Mouse (Mus musculus): ENCODE data around the gene Daglb. TPM values are rescaled to one million over a fixed set of nuclear protein-coding genes. Genes with fewer than 3 reads are reported as not detected.
A peak's percentile ranks its signal among the peaks of the same experiment; 100 is the strongest.

Gene Daglb
- total and polyA plus RNA-seq, 2 experiments from 2014 or later: 21.3 to 24.6 TPM

GRCm38 (mm10) chr5:143501140-143501539 lies 36.8 kb downstream of the Daglb start:
- Histone ChIP-seq H3K27ac (ENCODE audit: low read depth, low read length) (no peak overlapping the region), H3K9me3 (ENCODE audit: low read length) (no peaks in the 10 kb centered on the region), H3K27me3 (ENCODE audit: insufficient read depth, low read length) (no peaks in the 10 kb centered on the region), H3K36me3 (ENCODE audit: insufficient read depth, low read length) (peaks cover 32% of the 10 kb centered on the region), H3K9ac (replicated peaks; ENCODE audit: low read length, poor library complexity, severe bottlenecking) (no peak overlapping the region), H3K4me2 (ENCODE audit: low read depth, low read length, poor library complexity, severe bottlenecking) (no peak overlapping the region), H3K4me3 (ENCODE audit: low read depth, low read length) (no peak overlapping the region), H3K4me1 (ENCODE audit: insufficient read depth, low read length) (no peaks in the 10 kb centered on the region)
- peak; percentile 31 for DNase-seq (ENCODE audit: low spot score)
- no peak for TF ChIP-seq CTCF (IDR thresholded peaks at IDR 0.05)
- peak; percentile 15; the same call in 1 of the 2 replicates for ATAC-seq (ENCODE audit: low FRiP score)
- 91% methylated on average over 8 of the region's 8 CpGs for WGBS

- H3K36me3 ChIP-seq (ENCODE audit: insufficient read depth, low read length): peaks cover 32% of the 10 kb centered on the region
- no peak overlapping the region for H3K4me2 ChIP-seq (ENCODE audit: low read depth, low read length, poor library complexity, severe bottlenecking)
- no peak for TF ChIP-seq CTCF (IDR thresholded peaks at IDR 0.05)
- H3K4me3 ChIP-seq (ENCODE audit: low read depth, low read length): no peak overlapping the region
- peak; percentile 58 for DNase-seq (ENCODE audit: low spot score)
- H3K27ac ChIP-seq (ENCODE audit: low read depth, low read length): no peak overlapping the region
- H3K9ac ChIP-seq (replicated peaks; ENCODE audit: low read length, poor library complexity, severe bottlenecking): no peak overlapping the region
- 77% methylated on average over 2 of the region's 2 CpGs for WGBS
- H3K4me1 ChIP-seq (ENCODE audit: insufficient read depth, low read length): no peaks in the 10 kb centered on the region
- no peaks in the 10 kb centered on the region for H3K27me3 ChIP-seq (ENCODE audit: insufficient read depth, low read length)
- H3K9me3 ChIP-seq (ENCODE audit: low read length): no peaks in the 10 kb centered on the region
- ATAC-seq (ENCODE audit: low FRiP score): peak; percentile 59
Observed at GRCm38 (mm10) chr5:143501649-143502048, 37.3 kb downstream of the Daglb start.

- H3K4me2 ChIP-seq (ENCODE audit: low read depth, low read length, poor library complexity, severe bottlenecking): no peak overlapping the region
- H3K9me3 ChIP-seq (ENCODE audit: low read length): no peaks in the 10 kb centered on the region
- DNase-seq (ENCODE audit: low spot score) (no peak), ATAC-seq (ENCODE audit: low FRiP score) (no peak)
- H3K4me1 ChIP-seq (ENCODE audit: insufficient read depth, low read length): no peaks in the 10 kb centered on the region
- WGBS: 94% methylated on average over 19 of the region's 19 CpGs
- no peak for TF ChIP-seq CTCF (IDR thresholded peaks at IDR 0.05)
- H3K27ac ChIP-seq (ENCODE audit: low read depth, low read length): no peak overlapping the region
- H3K27me3 ChIP-seq (ENCODE audit: insufficient read depth, low read length): no peaks in the 10 kb centered on the region
- no peak overlapping the region for H3K4me3 ChIP-seq (ENCODE audit: low read depth, low read length)
- peaks cover 35% of the 10 kb centered on the region for H3K36me3 ChIP-seq (ENCODE audit: insufficient read depth, low read length)
- no peak overlapping the region for H3K9ac ChIP-seq (replicated peaks; ENCODE audit: low read length, poor library complexity, severe bottlenecking)
Observed at GRCm38 (mm10) chr5:143502899-143503557, 38.6 kb downstream of the Daglb start.

GRCm38 (mm10) chr5:143503740-143504139 lies 39.4 kb downstream of the Daglb start:
- 95% methylated on average over 6 of the region's 6 CpGs for WGBS
- peaks cover 35% of the 10 kb centered on the region for H3K36me3 ChIP-seq (ENCODE audit: insufficient read depth, low read length)
- H3K4me2 ChIP-seq (ENCODE audit: low read depth, low read length, poor library complexity, severe bottlenecking): no peak overlapping the region
- H3K27me3 ChIP-seq (ENCODE audit: insufficient read depth, low read length): no peaks in the 10 kb centered on the region
- DNase-seq (ENCODE audit: low spot score): no peak
- H3K27ac ChIP-seq (ENCODE audit: low read depth, low read length): no peak overlapping the region
- no peak overlapping the region for H3K4me3 ChIP-seq (ENCODE audit: low read depth, low read length)
- no peak for ATAC-seq (ENCODE audit: low FRiP score)
- no peaks in the 10 kb centered on the region for H3K4me1 ChIP-seq (ENCODE audit: insufficient read depth, low read length)
- H3K9ac ChIP-seq (replicated peaks; ENCODE audit: low read length, poor library complexity, severe bottlenecking): no peak overlapping the region
- no peaks in the 10 kb centered on the region for H3K9me3 ChIP-seq (ENCODE audit: low read length)
- no peak for TF ChIP-seq CTCF (IDR thresholded peaks at IDR 0.05)

GRCm38 (mm10) chr5:143504453-143504852 lies 40.1 kb downstream of the Daglb start:
- H3K4me2 ChIP-seq (ENCODE audit: low read depth, low read length, poor library complexity, severe bottlenecking): no peak overlapping the region
- H3K4me1 ChIP-seq (ENCODE audit: insufficient read depth, low read length): no peaks in the 10 kb centered on the region
- H3K9me3 ChIP-seq (ENCODE audit: low read length): no peaks in the 10 kb centered on the region
- no peak for ATAC-seq (ENCODE audit: low FRiP score)
- peaks cover 34% of the 10 kb centered on the region for H3K36me3 ChIP-seq (ENCODE audit: insufficient read depth, low read length)
- no peak overlapping the region for H3K27ac ChIP-seq (ENCODE audit: low read depth, low read length)
- TF ChIP-seq CTCF (IDR thresholded peaks at IDR 0.05): peak; percentile 63
- DNase-seq (ENCODE audit: low spot score): no peak
- H3K27me3 ChIP-seq (ENCODE audit: insufficient read depth, low read length): no peaks in the 10 kb centered on the region
- no peak overlapping the region for H3K4me3 ChIP-seq (ENCODE audit: low read depth, low read length)
- no peak overlapping the region for H3K9ac ChIP-seq (replicated peaks; ENCODE audit: low read length, poor library complexity, severe bottlenecking)
- 64% methylated on average over 3 of the region's 3 CpGs for WGBS

- Histone ChIP-seq H3K9ac (replicated peaks; ENCODE audit: low read length, poor library complexity, severe bottlenecking) (no peak overlapping the region), H3K4me3 (ENCODE audit: low read depth, low read length) (no peak overlapping the region), H3K4me1 (ENCODE audit: insufficient read depth, low read length) (no peaks in the 10 kb centered on the region), H3K27ac (ENCODE audit: low read depth, low read length) (no peak overlapping the region), H3K9me3 (ENCODE audit: low read length) (no peaks in the 10 kb centered on the region), H3K36me3 (ENCODE audit: insufficient read depth, low read length) (peaks cover 36% of the 10 kb centered on the region), H3K27me3 (ENCODE audit: insufficient read depth, low read length) (no peaks in the 10 kb centered on the region), H3K4me2 (ENCODE audit: low read depth, low read length, poor library complexity, severe bottlenecking) (no peak overlapping the region)
- 84% methylated on average over 8 of the region's 8 CpGs for WGBS
- no peak for TF ChIP-seq CTCF (IDR thresholded peaks at IDR 0.05)
- DNase-seq (ENCODE audit: low spot score) (no peak), ATAC-seq (ENCODE audit: low FRiP score) (no peak)
Observed at GRCm38 (mm10) chr5:143505056-143505455, 40.7 kb downstream of the Daglb start.
